Mouse (Mus musculus) liver, adult 2 months (tissue): Measurements from ENCODE around the gene Zc3hav1l.

Source experiments
- CTCF ChIP-seq: fragments of 200-500 bp; IDR thresholded peaks from 2 replicates; pipeline ENCODE4 v1.5.1; 2011; ENCODE audit warnings: low read depth, low read length, control low read depth
- POLR2A ChIP-seq: fragments of 200-500 bp; IDR thresholded peaks from 2 replicates; pipeline ENCODE4 v1.6.1; 2011; ENCODE audit warnings: low read length, control low read depth; ENCODE audit not compliant: insufficient read depth; ENCODE audit errors: extremely low read depth

DNA sequence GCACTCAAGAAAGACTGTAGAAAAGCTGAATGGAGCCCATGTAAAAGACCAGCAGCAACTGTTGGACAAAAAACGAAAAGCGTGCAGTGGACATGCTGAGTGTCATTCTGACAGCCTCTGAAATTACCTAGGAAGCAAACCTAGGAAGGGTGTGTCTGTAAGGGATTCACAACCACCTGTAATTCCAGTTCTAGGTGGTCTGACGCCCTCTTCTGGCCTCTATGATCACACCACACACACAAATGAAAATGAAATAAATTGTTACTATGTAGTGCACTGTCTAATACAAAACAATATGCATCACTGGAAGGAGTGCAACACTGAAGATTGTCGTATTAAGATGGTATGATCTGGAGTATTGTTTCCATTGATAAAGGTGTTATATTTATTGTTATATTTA lies 37.2 kb downstream of the Zc3hav1l start:
- TF ChIP-seq CTCF (0 out of 2 replicates have a peak, but pooled peaks have one; percentile 7), POLR2A (no peak)
